Mouse (Mus musculus) hindbrain, embryonic 14.5 days (tissue): ENCODE data around the gene Bax. TPM values are rescaled to one million over a fixed set of nuclear protein-coding genes. Genes with fewer than 3 reads are reported as not detected.
A peak's percentile ranks its signal among the peaks of the same experiment; 100 is the strongest.

Experiments
- ATAC-seq: fragments of 200-750 bp; cut with Nextera tagmentation; 2 replicates; pipeline ENCODE4 v1.8.0; 2017; ENCODE audit warnings: moderate number of reproducible peaks, mild to moderate bottlenecking, moderate TSS enrichment, moderate library complexity; ENCODE audit not compliant: low FRiP score
- DNase-seq: peaks from one replicate; pipeline ENCODE4 v3.0.0-alpha.2; 2015; ENCODE audit warnings: low spot score
- H3K27ac ChIP-seq: fragments of 300-500 bp; sonication (generic); 2 replicates; pipeline ENCODE4 v1.5.1; 2014; ENCODE audit warnings: mild to moderate bottlenecking, moderate library complexity
- H3K27me3 ChIP-seq: fragments of 300-500 bp; sonication (generic); 2 replicates; pipeline ENCODE4 v1.6.1; 2014; ENCODE audit warnings: mild to moderate bottlenecking, low read length, mixed read lengths; ENCODE audit not compliant: control insufficient read depth, insufficient read depth
- H3K36me3 ChIP-seq: fragments of 300-500 bp; sonication (generic); replicated peaks from 2 replicates; pipeline ENCODE4 v1.6.1; 2014; ENCODE audit not compliant: control insufficient read depth, insufficient read depth
- H3K4me1 ChIP-seq: fragments of 300-500 bp; sonication (generic); replicated peaks from 2 replicates; pipeline ENCODE4 v1.6.1; 2014; ENCODE audit warnings: antibody characterized with exemption, low read length, mixed read lengths; ENCODE audit not compliant: control insufficient read depth, insufficient read depth
- H3K4me2 ChIP-seq: fragments of 300-500 bp; sonication (generic); replicated peaks from 2 replicates; pipeline ENCODE4 v1.6.1; 2014; ENCODE audit warnings: mild to moderate bottlenecking, moderate library complexity
- H3K4me3 ChIP-seq: fragments of 300-500 bp; sonication (generic); replicated peaks from 2 replicates; pipeline ENCODE4 v1.5.1; 2014; ENCODE audit warnings: mild to moderate bottlenecking, low read length
- H3K9ac ChIP-seq: fragments of 300-500 bp; sonication (generic); 2 replicates; pipeline ENCODE4 v1.6.1; 2014
- H3K9me3 ChIP-seq: fragments of 300-500 bp; sonication (generic); 2 replicates; pipeline ENCODE4 v1.6.1; 2016; ENCODE audit warnings: low read length; ENCODE audit not compliant: control insufficient read depth
- WGBS: fragments of 180-500 bp; shearing (Covaris S2); extraction: QIAGEN DNeasy Blood & Tissue Kit; methylation state at CpG from one replicate; pipeline ENCODE4 v1.1.7; 2014; 5-methylcytosine and 5-hydroxymethylcytosine counted together
- polyA plus RNA-seq: library from polyadenylated mRNA; unstranded; fragments of >200 nt; fragmentation: Nextera tagmentation; extraction: Ambion mirVana; gene quantifications from 2 replicates; pipeline ENCODE4 v1.2.1, GENCODE M21; 2014

The Bax gene
- polyA plus RNA-seq, 1 experiment from 2014 or later: 182 TPM

DNA sequence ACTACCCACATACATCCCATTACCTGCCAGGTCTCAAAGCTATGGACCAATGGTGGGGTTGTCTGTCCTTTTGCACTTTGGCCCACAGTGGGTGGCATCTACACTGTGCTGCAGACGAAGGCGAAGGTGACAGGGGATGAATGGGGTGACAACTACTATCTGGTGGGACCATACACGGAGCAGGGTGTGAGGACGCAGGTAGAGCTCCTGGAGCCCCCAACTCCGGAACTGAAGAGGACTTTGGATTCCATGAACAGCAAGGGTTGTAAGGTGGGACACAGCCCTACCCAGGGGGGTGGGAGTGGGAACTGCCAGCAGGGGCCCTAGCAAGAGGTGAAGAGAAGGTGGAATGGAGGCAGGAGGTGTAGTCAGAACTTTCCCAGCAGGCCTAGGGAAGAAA lies 30.3 kb downstream of the Bax start:
- H3K27me3 ChIP-seq: no peaks in the 10 kb centered on the region
- peaks cover 22% of the 10 kb centered on the region for H3K36me3 ChIP-seq
- 93% methylated on average over 5 of the region's 5 CpGs for WGBS
- peaks cover 33% of the 10 kb centered on the region for H3K4me1 ChIP-seq
- DNase-seq (no peak), ATAC-seq (no peak)
- 0 out of 2 replicates have a peak overlapping the region, but pooled peaks have one; percentile 85 for H3K4me2 ChIP-seq
- H3K9ac ChIP-seq: no peak overlapping the region
- H3K4me3 ChIP-seq: no peak overlapping the region
- H3K27ac ChIP-seq: no peak overlapping the region
- H3K9me3 ChIP-seq: no peaks in the 10 kb centered on the region

DNA sequence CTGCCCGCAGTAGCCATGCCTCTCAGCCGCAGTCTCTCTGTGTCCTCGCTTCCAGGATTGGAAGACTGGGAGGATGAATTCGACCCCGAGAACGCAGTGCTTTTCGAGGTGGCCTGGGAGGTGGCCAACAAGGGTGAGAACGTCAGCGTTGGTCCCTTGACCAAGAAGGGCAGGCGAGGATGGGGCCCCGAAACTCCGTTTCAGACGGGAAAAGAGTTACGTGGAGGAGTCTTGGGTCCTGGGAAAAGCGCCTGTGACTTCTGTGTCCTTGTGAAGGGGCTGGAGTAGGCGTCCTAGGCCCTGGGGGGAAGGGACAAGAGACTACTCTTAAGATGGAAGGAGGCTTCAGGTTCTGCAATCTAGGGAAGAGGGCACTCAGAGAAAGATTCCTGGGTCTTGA lies 31.7 kb downstream of the Bax start:
- Histone ChIP-seq H3K4me1 (peaks cover 33% of the 10 kb centered on the region), H3K27me3 (no peaks in the 10 kb centered on the region), H3K36me3 (peaks cover 25% of the 10 kb centered on the region), H3K9ac (peak overlapping the region; percentile 78), H3K27ac (peak overlapping the region; percentile 44), H3K4me3 (peak overlapping the region; percentile 75), H3K9me3 (no peaks in the 10 kb centered on the region), H3K4me2 (peak overlapping the region; percentile 85)
- 4% methylated on average over 16 of the region's 16 CpGs for WGBS
- no peak for DNase-seq
- no peak; the same call in 1 of the 2 replicates for ATAC-seq

DNA sequence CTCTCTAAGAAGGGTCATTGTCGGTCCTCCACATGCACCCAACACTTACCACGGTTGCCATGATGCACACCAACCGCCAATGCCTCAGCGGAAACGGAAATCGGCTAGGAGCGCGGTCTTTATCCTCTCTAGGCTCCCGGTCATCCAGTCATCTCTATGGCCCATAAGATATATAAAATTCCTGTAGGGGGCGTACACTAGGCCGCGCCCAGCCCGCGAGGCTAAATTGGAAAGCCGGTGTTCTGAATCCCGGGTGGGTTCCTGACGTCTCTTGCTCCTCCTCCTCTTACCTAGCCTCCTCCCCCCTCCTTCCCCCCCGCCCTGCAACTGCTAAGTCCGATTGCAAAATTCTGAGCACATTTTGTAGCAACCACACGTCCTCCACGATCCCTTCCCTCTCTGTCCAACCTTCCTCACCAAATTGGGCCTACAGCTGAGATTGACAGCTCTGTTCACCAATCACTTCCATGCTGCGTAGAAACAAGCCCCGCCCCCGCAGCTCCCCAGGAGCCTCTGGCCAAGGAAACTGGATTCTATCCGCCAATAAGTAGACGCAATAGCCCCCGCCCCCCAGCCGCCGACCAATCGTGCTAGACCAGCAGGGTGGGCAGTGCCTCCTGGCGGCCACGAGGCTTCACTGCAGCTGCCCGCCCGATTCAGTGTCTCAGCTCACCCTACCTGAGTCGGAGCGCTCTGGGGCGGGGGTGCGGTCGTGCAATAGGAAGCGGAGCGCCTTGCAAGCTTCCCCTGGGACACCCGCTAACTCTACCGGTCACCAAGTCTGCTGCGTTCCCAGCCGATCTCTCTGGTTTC lies 32.3 kb downstream of the Bax start, which contains the start of gene Gys1:
Gene Gys1 (plus strand): TSS at position 642 of the 813 bp plus-strand sequence.
- Histone ChIP-seq H3K4me1 (peaks cover 33% of the 10 kb centered on the region), H3K4me2 (peak within 1 kb of the TSS; percentile 93)
- under 1% methylated on average over 45 of the region's 45 CpGs for WGBS

DNA sequence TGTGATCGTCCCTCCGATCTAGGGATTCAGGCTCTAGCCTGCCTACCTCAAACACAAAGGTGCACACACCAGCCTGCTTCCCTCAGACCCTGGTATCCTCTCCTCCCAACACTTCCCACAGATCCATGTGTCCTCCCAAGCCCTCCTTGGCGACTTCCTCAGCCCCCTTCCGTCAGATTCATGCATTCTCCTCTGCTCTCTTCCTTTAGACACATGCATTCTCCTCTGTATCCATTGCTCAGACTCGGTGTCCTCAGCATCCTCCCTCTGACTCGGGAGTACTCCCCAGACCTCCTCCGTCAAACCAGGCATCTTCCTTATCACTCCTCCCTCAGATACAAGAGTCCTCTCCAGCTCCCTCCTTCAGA lies 32.9 kb downstream of the Bax start:
- no peaks in the 10 kb centered on the region for H3K27me3 ChIP-seq
- peak overlapping the region; percentile 77 for H3K9ac ChIP-seq
- peaks cover 33% of the 10 kb centered on the region for H3K4me1 ChIP-seq
- ATAC-seq: no peak
- no peak for DNase-seq
- peaks cover 33% of the 10 kb centered on the region for H3K36me3 ChIP-seq
- H3K9me3 ChIP-seq: no peaks in the 10 kb centered on the region
- peak overlapping the region; percentile 93 for H3K4me2 ChIP-seq
- 1% methylated on average over 7 of the region's 7 CpGs for WGBS
- H3K27ac ChIP-seq: peak overlapping the region; percentile 85
- peak overlapping the region; percentile 75 for H3K4me3 ChIP-seq

More for the DNA sequence above, 32.3 kb downstream of the Bax start, which contains the start of gene Gys1:
- H3K36me3 ChIP-seq: peaks cover 27% of the 10 kb centered on the region
- H3K9me3 ChIP-seq: no peaks in the 10 kb centered on the region
- no peaks in the 10 kb centered on the region for H3K27me3 ChIP-seq
- ATAC-seq: peak; percentile 97
- peak; percentile 100 for DNase-seq
- H3K4me3 ChIP-seq: peak within 1 kb of the TSS; percentile 75
- H3K9ac ChIP-seq: peak within 1 kb of the TSS; percentile 78
- H3K27ac ChIP-seq: peak within 1 kb of the TSS; percentile 85

DNA sequence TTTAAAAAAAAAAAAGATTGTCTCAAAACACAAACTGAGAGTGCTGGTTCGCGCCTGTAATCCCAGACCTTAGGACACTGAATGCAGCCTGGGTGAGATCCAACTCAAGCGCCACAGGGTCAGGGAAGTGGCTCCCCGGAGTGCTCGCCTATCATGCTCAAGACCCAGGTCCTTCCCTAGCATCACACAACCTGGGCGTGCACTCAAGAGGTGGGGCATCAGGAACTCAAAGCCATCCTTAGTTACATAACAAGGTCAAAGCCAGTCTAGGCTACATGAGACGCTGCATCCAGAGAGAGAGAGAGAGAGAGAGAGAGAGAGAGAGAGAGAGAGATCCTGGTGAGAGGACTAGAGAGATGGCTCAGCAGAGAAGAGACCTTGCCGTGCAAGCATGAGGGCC lies 40.1 kb downstream of the Bax start:
- Histone ChIP-seq H3K36me3 (peaks cover 97% of the 10 kb centered on the region), H3K27ac (no peak overlapping the region), H3K4me1 (no peaks in the 10 kb centered on the region), H3K4me3 (no peak overlapping the region), H3K9ac (no peak overlapping the region), H3K4me2 (no peak overlapping the region), H3K9me3 (no peaks in the 10 kb centered on the region), H3K27me3 (0 out of 2 replicates have a peak, but pooled peaks cover 2% of the 10 kb centered on the region)
- DNase-seq: no peak
- WGBS: 94% methylated on average over 8 of the region's 8 CpGs
- ATAC-seq: no peak

DNA sequence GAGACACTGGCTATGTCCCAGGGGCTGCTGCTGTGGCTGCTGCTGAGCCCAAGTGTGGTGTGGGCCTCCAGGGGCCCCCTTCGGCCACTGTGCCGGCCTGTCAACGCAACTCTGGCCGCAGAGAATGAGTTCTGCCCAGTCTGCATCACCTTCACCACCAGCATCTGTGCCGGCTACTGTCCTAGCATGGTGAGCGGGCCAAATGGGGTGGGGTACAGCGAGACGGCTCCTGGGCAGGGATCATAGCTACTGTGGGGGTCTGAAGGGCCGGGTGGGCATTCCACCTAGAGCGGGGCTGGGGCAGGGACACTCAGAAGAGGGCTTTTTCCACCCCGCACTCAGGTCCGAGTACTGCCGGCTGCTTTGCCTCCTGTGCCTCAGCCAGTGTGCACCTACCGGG lies 45.5 kb downstream of the Bax start:
- no peak overlapping the region for H3K4me2 ChIP-seq
- H3K4me3 ChIP-seq: no peak overlapping the region
- DNase-seq (no peak), ATAC-seq (no peak)
- H3K9ac ChIP-seq: no peak overlapping the region
- no peak overlapping the region for H3K27ac ChIP-seq
- H3K4me1 ChIP-seq: no peaks in the 10 kb centered on the region
- H3K27me3 ChIP-seq: peaks cover 55% of the 10 kb centered on the region
- H3K36me3 ChIP-seq: peaks cover 61% of the 10 kb centered on the region
- 91% methylated on average over 14 of the region's 14 CpGs for WGBS
- no peaks in the 10 kb centered on the region for H3K9me3 ChIP-seq

DNA sequence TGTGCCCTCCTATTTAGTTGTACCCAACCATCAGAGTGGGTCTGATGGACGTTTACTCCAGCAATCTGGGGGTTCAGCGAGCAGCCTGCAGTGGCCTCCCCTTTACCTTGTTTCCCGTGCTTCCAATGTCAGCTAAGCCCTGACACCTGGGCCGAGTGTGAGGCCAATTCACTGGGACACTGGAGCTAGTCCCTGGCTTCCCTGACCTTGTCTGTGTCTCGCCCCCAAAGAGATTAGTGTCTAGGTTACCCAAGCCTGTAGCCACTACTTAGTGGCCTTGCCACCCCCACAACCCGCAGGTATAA lies 46.1 kb downstream of the Bax start, which contains the start of gene Lhb:
Gene Lhb (plus strand): TSS at position 206 of the 305 bp plus-strand sequence.
- Histone ChIP-seq H3K9me3 (no peaks in the 10 kb centered on the region), H3K4me2 (no peak within 1 kb of the TSS), H3K4me1 (no peaks in the 10 kb centered on the region), H3K9ac (no peak within 1 kb of the TSS), H3K27me3 (peaks cover 61% of the 10 kb centered on the region), H3K4me3 (no peak within 1 kb of the TSS), H3K27ac (no peak within 1 kb of the TSS), H3K36me3 (peaks cover 55% of the 10 kb centered on the region)
- ATAC-seq (no peak), DNase-seq (no peak)
- 59% methylated on average over 6 of the region's 6 CpGs for WGBS

DNA sequence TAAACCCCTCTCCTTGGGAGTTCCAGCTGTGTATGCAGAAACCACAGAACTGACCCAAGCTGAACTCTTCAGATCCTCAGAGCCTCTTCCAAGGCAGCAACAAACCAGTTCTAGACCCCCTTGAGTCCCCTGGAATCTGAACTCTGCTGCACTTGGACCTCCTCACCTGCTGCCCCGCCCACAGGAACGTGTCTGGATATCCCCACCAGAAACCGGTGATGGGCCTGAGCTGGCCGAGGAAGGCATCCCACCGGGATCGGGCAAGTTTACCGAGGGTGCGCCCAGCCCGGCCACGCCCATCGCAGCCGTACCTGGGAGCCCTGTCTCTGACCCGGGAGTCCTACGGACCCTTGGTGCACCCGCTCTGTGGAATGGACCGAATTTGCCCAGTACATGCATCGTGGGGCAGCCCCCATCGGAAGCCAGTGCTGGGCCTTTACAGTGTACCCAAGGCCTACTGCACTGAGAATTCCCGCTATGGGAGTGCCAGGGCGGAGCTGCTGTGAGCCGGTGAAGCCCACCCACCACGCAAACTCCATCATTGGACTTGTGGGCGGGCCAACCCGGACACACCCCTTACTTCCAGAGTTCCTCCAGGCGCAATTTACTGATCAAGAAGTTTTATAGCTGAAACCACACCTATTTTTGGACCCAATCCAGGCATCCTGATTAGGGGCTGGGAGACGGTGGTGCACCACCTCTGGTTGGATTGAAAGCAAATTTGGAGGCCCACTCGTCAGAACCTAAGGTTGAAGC lies 46.7 kb downstream of the Bax start:
- H3K27ac ChIP-seq: no peak overlapping the region
- peaks cover 67% of the 10 kb centered on the region for H3K27me3 ChIP-seq
- H3K36me3 ChIP-seq: peaks cover 50% of the 10 kb centered on the region
- no peak overlapping the region for H3K9ac ChIP-seq
- H3K4me2 ChIP-seq: no peak overlapping the region
- ATAC-seq: no peak
- no peak for DNase-seq
- 12% methylated on average over 27 of the region's 27 CpGs for WGBS
- no peak overlapping the region for H3K4me3 ChIP-seq
- H3K4me1 ChIP-seq: no peaks in the 10 kb centered on the region
- no peaks in the 10 kb centered on the region for H3K9me3 ChIP-seq

DNA sequence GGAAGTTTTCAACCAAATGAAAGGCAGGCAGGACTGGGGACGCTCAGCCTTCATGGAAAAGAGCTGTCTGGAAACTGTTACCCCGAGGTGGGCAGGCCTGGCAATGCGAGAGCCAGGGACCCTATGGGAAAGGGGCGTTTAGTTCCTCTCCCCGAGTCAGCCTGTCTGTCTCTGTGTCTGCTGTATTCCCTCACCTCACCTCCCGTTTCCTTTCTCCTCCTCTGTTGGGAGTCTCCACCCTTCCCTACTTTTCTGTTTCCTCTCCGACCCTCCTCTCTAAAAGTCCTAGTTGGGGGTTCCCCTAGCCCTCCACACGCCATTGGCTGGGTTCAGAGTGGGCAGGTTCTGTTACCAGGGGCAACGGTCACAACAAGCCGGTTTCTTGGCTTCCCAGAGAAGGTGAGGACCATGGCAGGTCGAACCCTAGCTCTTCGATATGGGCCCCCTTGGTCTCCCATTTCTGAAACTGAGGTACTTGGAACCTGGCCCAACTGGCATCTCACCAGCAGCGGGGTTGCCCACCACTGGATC lies 48.7 kb downstream of the Bax start:
- 12% methylated on average over 13 of the region's 13 CpGs for WGBS
- H3K27me3 ChIP-seq: peaks cover 87% of the 10 kb centered on the region
- H3K9ac ChIP-seq: no peak overlapping the region
- peaks cover 30% of the 10 kb centered on the region for H3K36me3 ChIP-seq
- H3K9me3 ChIP-seq: no peaks in the 10 kb centered on the region
- ATAC-seq (no peak), DNase-seq (no peak)
- H3K4me1 ChIP-seq: peaks cover 10% of the 10 kb centered on the region
- no peak overlapping the region for H3K4me3 ChIP-seq
- H3K4me2 ChIP-seq: no peak overlapping the region
- no peak overlapping the region for H3K27ac ChIP-seq
